Mouse (Mus musculus): ENCODE results near the gene Exosc8.
"Not testable (repeated sequence)": the region's sequence is repeated elsewhere in the genome, so short reads cannot be mapped to it uniquely, and the experiment has no call there.

Exosc8 gene

GRCm38 (mm10) chr3:54735247-54736046 lies at the start of gene Exosc8, which contains the start of gene Alg5:
TSS of gene Exosc8 (minus strand) at chr3:54735393.
TSS of gene Alg5 (plus strand) at chr3:54735539.
- peak; percentile 79 for DNase-seq (ENCODE audit: low read depth, low spot score)

- DNase-seq (ENCODE audit: low read depth, low spot score): no peak
Measured at GRCm38 (mm10) chr3:54775989-54776631, 40.9 kb upstream of the Exosc8 start.

- DNase-seq (ENCODE audit: low read depth, low spot score): no peak
Measured at GRCm38 (mm10) chr3:54773613-54774012, 38.4 kb upstream of the Exosc8 start.

- no peak for DNase-seq (ENCODE audit: low read depth, low spot score)
Measured at GRCm38 (mm10) chr3:54769349-54770275, 34.4 kb upstream of the Exosc8 start.

- DNase-seq (ENCODE audit: low read depth, low spot score): no peak
Measured at GRCm38 (mm10) chr3:54768592-54768991, 33.4 kb upstream of the Exosc8 start.

GRCm38 (mm10) chr3:54766811-54767210 lies 31.6 kb upstream of the Exosc8 start:
- no peak for DNase-seq (ENCODE audit: low read depth, low spot score)

- no peak for DNase-seq (ENCODE audit: low read depth, low spot score)
Measured at GRCm38 (mm10) chr3:54766034-54766433, 30.8 kb upstream of the Exosc8 start.

- DNase-seq (ENCODE audit: low read depth, low spot score): not testable (repeated sequence)
Measured at GRCm38 (mm10) chr3:54765521-54765920, 30.3 kb upstream of the Exosc8 start.

- no peak for DNase-seq (ENCODE audit: low read depth, low spot score)
Measured at GRCm38 (mm10) chr3:54764418-54764817, 29.2 kb upstream of the Exosc8 start.

GRCm38 (mm10) chr3:54761258-54761657 lies 26.1 kb upstream of the Exosc8 start:
- DNase-seq (ENCODE audit: low read depth, low spot score): no peak

- DNase-seq (ENCODE audit: low read depth, low spot score): no peak
Measured at GRCm38 (mm10) chr3:54760321-54761115, 25.3 kb upstream of the Exosc8 start.

GRCm38 (mm10) chr3:54759211-54759610 lies 24.0 kb upstream of the Exosc8 start:
- DNase-seq (ENCODE audit: low read depth, low spot score): no peak

GRCm38 (mm10) chr3:54757446-54757845 lies 22.3 kb upstream of the Exosc8 start:
- no peak for DNase-seq (ENCODE audit: low read depth, low spot score)

GRCm38 (mm10) chr3:54756058-54756457 lies 20.9 kb upstream of the Exosc8 start:
- DNase-seq (ENCODE audit: low read depth, low spot score): no peak

GRCm38 (mm10) chr3:54755145-54756041 lies 20.2 kb upstream of the Exosc8 start, which contains the start of gene Smad9:
TSS of gene Smad9 (plus strand) at chr3:54755582.
- DNase-seq (ENCODE audit: low read depth, low spot score): peak; percentile 39

- no peak for DNase-seq (ENCODE audit: low read depth, low spot score)
Measured at GRCm38 (mm10) chr3:54753411-54753810, 18.2 kb upstream of the Exosc8 start.

GRCm38 (mm10) chr3:54745799-54746198 lies 10.6 kb upstream of the Exosc8 start:
- no peak for DNase-seq (ENCODE audit: low read depth, low spot score)

- no peak for DNase-seq (ENCODE audit: low read depth, low spot score)
Measured at GRCm38 (mm10) chr3:54741965-54742364, 6.8 kb upstream of the Exosc8 start.

GRCm38 (mm10) chr3:54737317-54737716 lies 2.1 kb upstream of the Exosc8 start:
- no peak for DNase-seq (ENCODE audit: low read depth, low spot score)

Measured in retina, postnatal 7 days (tissue).